Mouse (Mus musculus) adrenal gland, adult 18-20 months (tissue): Measurements from ENCODE around the gene Ankub1. TPM values are rescaled to one million over a fixed set of nuclear protein-coding genes. Genes with fewer than 3 reads are reported as not detected.

Experiments used
- DNase-seq, 2 experiments: peaks; one replicate each; pipeline ENCODE4 v3.0.0; 2021 to 2022; ENCODE audit warnings: low spot score in 2 of 2
- long read RNA-seq, 2 experiments: library from polyadenylated mRNA; stranded (forward); transcript quantifications; one replicate each; pipeline ENCODE4 v2.0.0; 2021
- total RNA-seq, 2 experiments: library from RNA; stranded (reverse); gene quantifications; 1 replicate in 1 of 2; 2 replicates in 1 of 2; pipeline ENCODE4 v1.2.3; 2021

Ankub1 gene
- total RNA-seq = not detected
- long read RNA-seq, experiment 1 = 0 reads
- long read RNA-seq, experiment 2 = 0 reads

- no peak for DNase-seq
Measured at GRCm38 (mm10) chr3:57692719-57693118, at the start of gene Ankub1. Ankub1 (minus strand) TSS chr3:57692799.

GRCm38 (mm10) chr3:57739830-57740229 is 47.2 kb upstream of the Ankub1 start:
- DNase-seq = no peak

GRCm38 (mm10) chr3:57736419-57737095 is 44.0 kb upstream of the Ankub1 start:
- no peak for DNase-seq

- DNase-seq = peak; percentile 94
Measured at GRCm38 (mm10) chr3:57735511-57736370, 43.1 kb upstream of the Ankub1 start, which contains the start of gene Rnf13. Rnf13 (plus strand) TSS chr3:57736062.

- no peak for DNase-seq
Measured at GRCm38 (mm10) chr3:57732206-57732915, 39.8 kb upstream of the Ankub1 start.

GRCm38 (mm10) chr3:57714151-57714550 is 21.6 kb upstream of the Ankub1 start:
- no peak for DNase-seq

- DNase-seq = no peak
Measured at GRCm38 (mm10) chr3:57696779-57697178, 4.2 kb upstream of the Ankub1 start.

- DNase-seq = no peak
Measured at GRCm38 (mm10) chr3:57696249-57696648, 3.6 kb upstream of the Ankub1 start.

GRCm38 (mm10) chr3:57691772-57692171 is 827 bp downstream of the Ankub1 start:
- DNase-seq = no peak

- DNase-seq = no peak
Measured at GRCm38 (mm10) chr3:57677786-57678185, 14.8 kb downstream of the Ankub1 start.

GRCm38 (mm10) chr3:57674075-57674474 is 18.5 kb downstream of the Ankub1 start:
- no peak for DNase-seq

GRCm38 (mm10) chr3:57673586-57673985 is 19.0 kb downstream of the Ankub1 start:
- DNase-seq = no peak

- peak; percentile 47 to 54 for DNase-seq
Measured at GRCm38 (mm10) chr3:57667054-57667723, 25.4 kb downstream of the Ankub1 start.

GRCm38 (mm10) chr3:57665880-57666279 is 26.7 kb downstream of the Ankub1 start:
- no peak for DNase-seq

GRCm38 (mm10) chr3:57664682-57665081 is 27.9 kb downstream of the Ankub1 start:
- DNase-seq = no peak

- peak in 1 of 2 experiments; percentile 29 for DNase-seq
Measured at GRCm38 (mm10) chr3:57663731-57664130, 28.9 kb downstream of the Ankub1 start.

GRCm38 (mm10) chr3:57658608-57659007 is 34.0 kb downstream of the Ankub1 start:
- no peak for DNase-seq

GRCm38 (mm10) chr3:57653646-57654045 is 39.0 kb downstream of the Ankub1 start:
- no peak for DNase-seq

- DNase-seq = no peak
Measured at GRCm38 (mm10) chr3:57652485-57652884, 40.1 kb downstream of the Ankub1 start.

GRCm38 (mm10) chr3:57651865-57652259 is 40.7 kb downstream of the Ankub1 start:
- DNase-seq = no peak
